Mouse (Mus musculus): ENCODE measurements around the gene Dnajc21.

DNA sequence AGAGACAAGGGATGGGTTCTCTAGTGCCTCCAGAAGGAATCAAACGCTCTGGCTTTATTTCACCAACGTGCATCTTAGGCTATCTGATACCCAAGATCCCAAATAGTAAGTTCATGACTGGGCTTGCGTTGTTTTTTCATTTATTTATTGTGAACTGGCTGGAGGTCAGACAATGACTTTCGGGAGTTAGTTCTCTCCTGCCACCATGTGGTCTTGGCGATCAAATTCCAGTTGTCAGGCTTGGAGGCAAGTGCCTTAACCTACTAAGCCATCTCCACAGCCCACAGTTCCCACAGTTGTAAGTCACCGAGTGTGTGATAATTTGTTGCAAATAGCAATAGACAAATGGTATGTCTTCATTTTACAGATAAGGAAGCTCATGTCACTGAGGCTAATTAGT is 30.4 kb downstream of the Dnajc21 start:
- TF ChIP-seq CTCF (IDR thresholded peaks at IDR 0.05; ENCODE audit: borderline replicate concordance, control insufficient read depth, extremely low read depth, insufficient read depth, low read length, poor library complexity): no peak
- TF ChIP-seq POLR2A (IDR thresholded peaks at IDR 0.05; ENCODE audit: control insufficient read depth, extremely low read depth, insufficient read depth, low read length, poor library complexity): no peak
